Mouse (Mus musculus) forebrain, embryonic 12.5 days (tissue): ENCODE results near the gene Ralgapb. TPM values are rescaled to one million over a fixed set of nuclear protein-coding genes. Genes with fewer than 3 reads are reported as not detected.
"Not testable (repeated sequence)": the region's sequence is repeated elsewhere in the genome, so short reads cannot be mapped to it uniquely, and the experiment has no call there.

ENCODE experiments used
- ATAC-seq: fragments of 200-750 bp; cut with Nextera tagmentation; 2 replicates; pipeline ENCODE4 v1.8.0; 2017; ENCODE audit warnings: moderate TSS enrichment; ENCODE audit not compliant: low FRiP score
- H3K27ac ChIP-seq: fragments of 300-500 bp; sonication (generic); 2 replicates; pipeline ENCODE4 v1.5.1; 2016; ENCODE audit warnings: mild to moderate bottlenecking
- H3K27me3 ChIP-seq: fragments of 300-500 bp; sonication (generic); 2 replicates; pipeline ENCODE4 v1.6.1; 2016; ENCODE audit warnings: mild to moderate bottlenecking
- H3K36me3 ChIP-seq: fragments of 300-500 bp; sonication (generic); replicated peaks from 2 replicates; pipeline ENCODE4 v1.6.1; 2016; ENCODE audit warnings: mild to moderate bottlenecking
- H3K4me1 ChIP-seq: fragments of 300-500 bp; sonication (generic); 2 replicates; pipeline ENCODE4 v1.6.1; 2016
- H3K4me2 ChIP-seq: fragments of 300-500 bp; sonication (generic); 2 replicates; pipeline ENCODE4 v1.6.1; 2016; ENCODE audit warnings: mild to moderate bottlenecking, moderate library complexity
- H3K4me3 ChIP-seq: fragments of 300-500 bp; sonication (generic); replicated peaks from 2 replicates; pipeline ENCODE4 v1.5.1; 2016; ENCODE audit warnings: mild to moderate bottlenecking
- H3K9ac ChIP-seq: fragments of 300-500 bp; sonication (generic); 2 replicates; pipeline ENCODE4 v1.6.1; 2016; ENCODE audit warnings: mild to moderate bottlenecking
- H3K9me3 ChIP-seq: fragments of 300-500 bp; sonication (generic); 2 replicates; pipeline ENCODE4 v1.6.1; 2016
- WGBS: fragments of 180-500 bp; shearing (Covaris S2); methylation state at CpG from one replicate; pipeline ENCODE4 v1.1.7; 2016; 5-methylcytosine and 5-hydroxymethylcytosine counted together
- polyA plus RNA-seq: library from polyadenylated mRNA; unstranded; fragments of >200 nt; fragmentation: Nextera tagmentation; extraction: Ambion mirVana; gene quantifications from 2 replicates; pipeline ENCODE4 v1.2.1, GENCODE M21; 2016

The Ralgapb gene
- polyA plus RNA-seq, 1 experiment from 2014 or later = 24.3 TPM

DNA sequence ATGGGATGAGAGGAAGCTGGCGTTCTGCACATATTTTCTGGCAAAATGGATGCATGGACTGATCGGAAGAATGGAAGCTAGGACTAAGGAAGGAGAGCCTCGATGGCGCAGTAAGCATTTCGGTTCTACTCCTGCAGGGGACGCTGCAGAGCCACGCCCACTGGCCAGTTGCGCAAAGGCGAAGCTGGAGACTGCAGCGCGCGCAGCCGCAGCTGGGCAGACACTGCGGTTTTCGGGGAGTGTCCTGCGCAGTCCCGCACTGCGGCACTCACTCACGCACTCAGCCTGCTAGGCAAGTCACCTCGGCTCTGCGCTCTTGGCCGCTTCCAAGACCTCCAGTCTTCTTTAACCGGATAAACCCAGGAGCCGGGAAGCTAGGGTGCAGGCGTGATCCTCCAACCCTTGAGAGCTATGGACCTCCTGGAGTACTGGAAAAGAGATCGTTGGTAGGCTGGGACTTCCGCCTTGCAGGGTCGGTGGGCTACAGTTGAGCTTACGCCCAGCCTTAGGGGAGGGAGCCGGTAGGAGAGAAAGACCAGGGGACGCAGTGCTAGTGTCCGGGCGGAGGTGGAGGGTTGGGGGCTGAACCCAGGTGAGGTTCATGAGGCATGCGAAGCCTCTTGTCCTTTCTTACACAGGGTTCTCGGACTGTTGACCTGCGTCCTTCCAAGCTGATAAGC lies 34.1 kb upstream of the Ralgapb start, which contains the start of gene Snhg11:
Gene Snhg11 (plus strand): TSS at position 196 of the 680 bp plus-strand sequence.
- Histone ChIP-seq H3K4me2 (peak within 1 kb of the TSS; percentile 64), H3K4me1 (peaks cover 9% of the 10 kb centered on the region), H3K36me3 (no peaks in the 10 kb centered on the region), H3K4me3 (peak within 1 kb of the TSS; percentile 41), H3K27ac (no peak within 1 kb of the TSS), H3K9me3 (no peaks in the 10 kb centered on the region), H3K27me3 (peaks cover 43% of the 10 kb centered on the region), H3K9ac (peak within 1 kb of the TSS; percentile 51)
- WGBS = 1% methylated on average over 36 of the region's 36 CpGs
- ATAC-seq = peak; percentile 79

DNA sequence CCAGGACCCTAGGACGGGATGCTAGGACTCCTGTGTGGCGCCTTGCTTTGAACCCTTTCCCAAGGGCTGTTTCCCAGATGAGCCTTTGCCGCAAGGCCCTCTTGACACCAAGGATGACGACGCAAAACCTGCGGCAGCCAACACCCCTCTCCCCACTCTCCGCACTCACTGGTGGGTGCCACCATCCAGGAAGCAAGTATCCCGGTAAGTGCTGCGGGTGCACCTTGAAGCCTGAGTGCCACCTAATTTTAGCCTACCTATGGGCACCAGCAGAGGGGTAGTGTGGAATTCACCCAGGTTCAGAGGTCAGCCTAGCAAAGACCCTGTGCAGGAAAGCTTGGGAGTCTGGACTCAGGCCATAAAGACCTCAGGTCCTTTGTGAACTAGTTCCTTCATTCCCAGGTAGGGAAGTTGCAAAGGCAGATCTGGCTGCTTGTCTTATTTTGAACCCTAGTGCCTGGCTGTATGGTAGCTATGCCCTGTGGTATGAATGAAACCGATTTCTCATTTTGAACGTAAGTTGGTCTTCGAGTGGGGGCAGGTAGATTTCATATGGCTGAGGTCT lies 33.4 kb upstream of the Ralgapb start:
- 23% methylated on average over 12 of the region's 12 CpGs for WGBS
- Histone ChIP-seq H3K9ac (peak overlapping the region; percentile 51; the same call in 1 of the 2 replicates), H3K9me3 (no peaks in the 10 kb centered on the region), H3K27me3 (peaks cover 43% of the 10 kb centered on the region), H3K36me3 (no peaks in the 10 kb centered on the region), H3K4me2 (peak overlapping the region; percentile 64), H3K27ac (no peak overlapping the region), H3K4me3 (peak overlapping the region; percentile 41), H3K4me1 (peaks cover 9% of the 10 kb centered on the region)
- no peak for ATAC-seq

DNA sequence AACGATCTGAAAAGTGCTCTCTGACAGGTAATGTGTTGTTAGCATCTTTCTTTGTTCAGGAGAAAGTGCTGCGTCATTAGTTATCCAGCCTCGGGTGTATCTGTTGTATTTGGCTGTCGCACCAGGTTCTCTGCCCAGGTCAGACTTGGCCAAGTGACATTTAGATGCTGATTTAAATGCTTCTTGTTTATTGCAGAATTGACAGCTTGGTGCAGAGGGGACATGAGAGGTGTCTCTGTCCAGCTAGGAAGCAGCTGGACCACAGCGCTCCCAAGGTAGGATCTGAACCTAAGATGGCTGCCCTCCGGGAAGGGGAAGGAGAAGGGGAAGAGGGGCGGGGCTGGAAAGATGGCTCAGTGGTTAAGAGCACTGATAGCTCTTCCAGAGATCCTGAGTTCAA lies 32.9 kb upstream of the Ralgapb start:
- peaks cover 43% of the 10 kb centered on the region for H3K27me3 ChIP-seq
- no peaks in the 10 kb centered on the region for H3K9me3 ChIP-seq
- H3K9ac ChIP-seq = no peak overlapping the region
- H3K4me2 ChIP-seq = peak overlapping the region; percentile 64; the same call in 1 of the 2 replicates
- H3K4me3 ChIP-seq = 0 out of 2 replicates have a peak overlapping the region, but pooled peaks have one; percentile 41
- peaks cover 9% of the 10 kb centered on the region for H3K4me1 ChIP-seq
- no peak for ATAC-seq
- H3K36me3 ChIP-seq = no peaks in the 10 kb centered on the region
- H3K27ac ChIP-seq = no peak overlapping the region
- WGBS = 78% methylated on average over 7 of the region's 7 CpGs

DNA sequence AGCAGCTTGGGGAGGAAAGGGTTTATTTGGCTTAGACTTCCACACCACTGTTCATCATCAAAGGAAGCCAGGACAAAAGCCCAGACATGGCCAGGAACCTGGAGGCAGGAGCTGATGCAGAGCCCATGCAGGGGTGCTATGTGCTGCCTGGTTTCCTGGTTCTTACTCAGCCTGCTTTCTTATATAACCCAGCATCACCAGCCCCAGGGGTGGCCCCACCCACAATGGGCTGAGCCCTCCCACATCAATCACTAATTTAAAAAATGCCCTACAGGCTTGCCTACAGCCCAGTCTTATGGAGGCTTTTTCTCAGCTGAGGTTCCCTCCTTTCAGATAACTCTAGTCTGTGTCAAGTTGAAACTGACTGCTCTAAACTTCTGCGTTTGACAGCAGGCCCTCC lies 31.8 kb upstream of the Ralgapb start:
- ATAC-seq = no peak
- Histone ChIP-seq H3K9ac (no peak overlapping the region), H3K27ac (no peak overlapping the region), H3K4me1 (peaks cover 12% of the 10 kb centered on the region), H3K4me2 (no peak overlapping the region), H3K36me3 (no peaks in the 10 kb centered on the region), H3K9me3 (no peaks in the 10 kb centered on the region), H3K27me3 (peaks cover 43% of the 10 kb centered on the region), H3K4me3 (no peak overlapping the region)
- 89% methylated on average over 1 of the region's 1 CpGs for WGBS

DNA sequence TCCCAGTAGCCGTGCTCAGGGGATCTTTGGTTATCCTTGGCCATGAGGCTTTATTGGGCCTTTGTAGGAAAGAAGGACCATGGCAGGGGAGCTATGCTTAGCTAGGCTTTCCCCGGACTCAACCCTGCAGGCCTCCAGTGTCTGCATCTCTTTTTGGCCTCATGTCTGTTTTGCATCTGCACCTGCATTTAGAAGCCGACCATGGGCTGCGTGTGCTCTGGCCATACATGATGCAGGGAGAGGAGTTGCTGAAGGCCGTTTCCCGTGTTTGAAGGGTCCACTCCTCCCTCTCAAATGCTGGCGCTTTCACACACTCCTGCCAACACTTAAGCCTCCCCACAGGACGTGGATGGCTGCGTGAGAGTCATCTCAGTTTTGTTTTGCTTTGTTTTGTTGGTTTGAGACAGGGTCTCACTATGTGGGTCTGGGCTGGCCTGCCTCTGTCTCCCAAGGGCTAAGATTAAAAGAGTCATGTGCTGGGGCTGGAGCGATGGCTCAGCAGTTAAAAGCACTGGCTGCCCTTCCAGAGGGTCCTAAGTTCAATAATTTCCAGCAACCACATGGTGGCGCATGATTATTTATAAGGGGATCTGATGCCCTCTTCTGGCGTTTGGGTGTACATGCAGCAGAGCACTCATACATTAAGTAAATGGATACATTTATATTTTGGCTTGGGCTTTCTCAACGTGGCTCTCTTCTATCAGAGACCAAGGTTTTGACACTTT lies 30.1 kb upstream of the Ralgapb start:
- peak; percentile 60; the same call in 1 of the 2 replicates for ATAC-seq
- Histone ChIP-seq H3K27ac (no peak overlapping the region), H3K9me3 (no peaks in the 10 kb centered on the region), H3K36me3 (no peaks in the 10 kb centered on the region), H3K4me3 (no peak overlapping the region), H3K4me1 (peaks cover 12% of the 10 kb centered on the region), H3K4me2 (no peak overlapping the region), H3K27me3 (peaks cover 30% of the 10 kb centered on the region), H3K9ac (no peak overlapping the region)
- WGBS = 45% methylated on average over 13 of the region's 13 CpGs

DNA sequence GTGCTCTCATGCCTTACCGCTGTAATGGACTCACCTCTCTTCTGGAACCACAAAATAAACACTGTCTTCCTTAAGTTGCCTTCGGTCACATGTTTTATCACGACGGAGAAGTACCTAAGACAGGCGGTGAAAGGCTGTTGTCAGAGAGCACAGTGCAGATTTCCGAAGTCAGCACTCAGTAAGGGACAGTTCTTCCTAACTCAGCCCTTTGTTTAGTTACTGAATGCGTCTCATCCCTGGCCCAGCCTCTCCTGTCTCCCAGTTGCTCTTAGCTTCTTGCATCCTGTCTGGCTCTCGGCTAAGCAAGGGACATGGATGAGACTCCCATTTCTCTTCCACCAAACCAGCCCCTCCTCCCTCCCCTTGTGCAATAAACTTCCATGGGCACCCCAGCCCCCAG lies 23.6 kb upstream of the Ralgapb start:
- Histone ChIP-seq H3K4me3 (no peak overlapping the region), H3K9ac (no peak overlapping the region), H3K9me3 (no peaks in the 10 kb centered on the region), H3K36me3 (no peaks in the 10 kb centered on the region), H3K27me3 (no peaks in the 10 kb centered on the region), H3K27ac (no peak overlapping the region), H3K4me2 (no peak overlapping the region), H3K4me1 (peaks cover 3% of the 10 kb centered on the region; the same call in 1 of the 2 replicates)
- 43% methylated on average over 8 of the region's 8 CpGs for WGBS
- no peak for ATAC-seq

DNA sequence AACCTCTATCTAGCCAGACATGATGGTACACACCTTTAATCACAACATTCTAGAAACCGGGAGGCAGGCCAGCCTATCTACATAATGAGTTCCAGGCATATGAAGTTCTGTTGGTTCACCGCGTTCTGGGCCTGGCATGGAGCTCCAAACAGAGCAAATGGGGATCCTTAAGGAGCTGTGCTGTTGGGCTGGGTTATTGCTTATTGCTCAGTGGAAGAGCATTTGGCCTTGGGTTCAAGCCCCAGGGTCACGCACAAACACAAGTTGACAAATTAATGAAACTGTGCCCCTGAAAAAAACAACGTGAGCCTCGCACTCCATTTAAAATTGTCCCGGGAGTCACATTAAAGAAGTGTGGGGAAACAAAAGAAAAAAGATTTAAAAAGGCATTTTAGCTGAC lies 20.2 kb upstream of the Ralgapb start:
- Histone ChIP-seq H3K27ac (no peak overlapping the region), H3K36me3 (no peaks in the 10 kb centered on the region), H3K9ac (no peak overlapping the region), H3K9me3 (no peaks in the 10 kb centered on the region), H3K4me2 (no peak overlapping the region), H3K4me3 (no peak overlapping the region), H3K27me3 (no peaks in the 10 kb centered on the region), H3K4me1 (no peaks in the 10 kb centered on the region)
- ATAC-seq = no peak
- 88% methylated on average over 7 of the region's 7 CpGs for WGBS

DNA sequence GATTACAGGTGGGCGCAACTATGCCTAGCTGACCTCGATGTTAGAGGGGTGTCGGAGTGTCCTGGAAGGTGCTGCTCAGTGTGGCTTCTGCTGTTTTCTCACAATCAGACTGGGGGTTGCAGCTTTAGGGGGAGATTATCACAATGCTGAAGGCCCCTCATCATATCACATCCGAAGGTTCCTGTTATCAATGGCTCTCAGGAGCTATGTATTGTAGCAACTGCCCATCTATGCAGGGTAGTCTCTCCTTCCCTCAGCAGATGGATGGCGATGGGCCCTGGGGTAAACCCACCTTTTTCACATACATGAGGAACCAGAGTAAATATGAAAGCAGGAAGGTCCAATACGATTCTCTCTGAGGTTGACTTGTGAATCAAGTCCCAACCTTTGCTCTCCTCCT lies 13.3 kb upstream of the Ralgapb start:
- no peak overlapping the region for H3K4me2 ChIP-seq
- no peak overlapping the region for H3K27ac ChIP-seq
- H3K9me3 ChIP-seq = no peaks in the 10 kb centered on the region
- H3K36me3 ChIP-seq = no peaks in the 10 kb centered on the region
- H3K4me1 ChIP-seq = no peaks in the 10 kb centered on the region
- 90% methylated on average over 6 of the region's 6 CpGs for WGBS
- H3K4me3 ChIP-seq = no peak overlapping the region
- no peak for ATAC-seq
- H3K27me3 ChIP-seq = no peaks in the 10 kb centered on the region
- no peak overlapping the region for H3K9ac ChIP-seq

DNA sequence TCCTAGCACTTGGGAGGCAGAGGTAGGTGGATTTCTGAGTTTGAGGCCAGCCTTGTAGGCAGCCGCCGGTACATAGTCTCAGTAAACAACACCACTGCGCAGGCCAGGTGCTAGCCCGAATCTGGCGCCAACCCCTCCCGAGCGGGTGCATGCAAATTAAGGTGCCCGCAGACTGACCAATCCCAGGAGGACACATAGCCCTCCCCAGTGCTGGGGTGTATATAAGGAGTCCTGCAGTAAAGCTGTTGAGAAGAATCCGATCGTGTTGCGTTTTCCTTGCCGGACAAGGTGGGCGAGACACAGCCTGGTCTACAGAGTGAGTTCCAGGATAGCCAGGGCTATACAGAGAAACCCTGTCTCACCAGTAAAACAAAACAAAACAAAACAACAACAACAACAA lies 12.5 kb upstream of the Ralgapb start:
- not testable (repeated sequence) for H3K27me3 ChIP-seq, H3K9ac ChIP-seq, H3K4me3 ChIP-seq, H3K4me1 ChIP-seq, H3K9me3 ChIP-seq, H3K4me2 ChIP-seq, ATAC-seq, H3K36me3 ChIP-seq, H3K27ac ChIP-seq
- WGBS = 79% methylated on average over 13 of the region's 13 CpGs

DNA sequence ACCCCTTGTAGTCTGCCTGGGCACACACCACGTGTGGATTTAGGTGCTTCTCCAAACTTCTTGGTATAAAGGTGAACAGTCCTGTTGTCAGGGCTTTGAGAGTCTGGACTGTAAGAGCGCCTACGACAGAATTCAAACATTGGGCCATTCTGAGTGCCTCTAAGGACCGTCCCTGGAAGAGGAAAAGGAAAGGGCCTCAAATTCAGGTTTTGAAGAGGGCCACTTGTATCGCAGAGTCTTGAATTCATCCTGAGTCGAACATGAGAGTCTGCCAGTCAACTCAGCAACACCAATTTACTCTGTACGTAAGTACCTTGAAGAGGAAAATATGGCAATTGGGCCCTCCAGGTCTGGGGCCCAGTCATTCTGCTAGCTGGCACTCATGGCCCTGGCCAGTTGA lies 6.7 kb upstream of the Ralgapb start:
- no peaks in the 10 kb centered on the region for H3K27me3 ChIP-seq
- H3K4me1 ChIP-seq = no peaks in the 10 kb centered on the region
- ATAC-seq = no peak
- no peak overlapping the region for H3K27ac ChIP-seq
- H3K36me3 ChIP-seq = no peaks in the 10 kb centered on the region
- WGBS = 84% methylated on average over 7 of the region's 7 CpGs
- H3K4me3 ChIP-seq = no peak overlapping the region
- H3K9ac ChIP-seq = no peak overlapping the region
- H3K4me2 ChIP-seq = no peak overlapping the region
- no peaks in the 10 kb centered on the region for H3K9me3 ChIP-seq

DNA sequence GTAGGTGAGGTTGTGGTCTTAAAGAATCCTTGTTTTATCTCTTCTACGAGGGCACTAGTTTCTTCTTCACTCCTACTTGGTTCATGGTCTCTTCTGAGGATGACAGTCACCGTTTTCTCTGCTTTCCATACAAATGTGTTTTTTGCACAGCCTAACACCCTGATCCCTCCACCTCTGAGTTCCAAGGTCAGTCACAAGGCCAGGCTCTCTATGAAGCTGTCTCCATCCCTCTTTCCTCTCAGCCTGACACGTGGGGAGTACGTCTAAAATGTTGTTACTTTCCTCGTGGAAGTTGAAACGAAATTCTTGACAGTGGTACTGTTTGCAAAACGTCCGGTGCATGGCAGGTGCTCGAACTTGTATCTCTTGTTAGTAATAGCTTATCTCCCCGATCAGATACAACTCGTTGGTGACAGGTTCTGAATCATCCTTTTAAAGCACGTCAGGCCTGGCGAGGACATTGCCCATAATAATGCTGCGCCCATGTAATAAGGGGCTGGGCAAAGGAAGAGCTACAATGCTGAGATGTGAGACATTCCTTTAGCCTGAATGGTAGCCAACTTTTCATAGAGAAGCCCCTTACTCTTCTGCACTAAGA lies 552 bp upstream of the Ralgapb start:
- peak; percentile 37; the same call in 1 of the 2 replicates for ATAC-seq
- 25% methylated on average over 14 of the region's 14 CpGs for WGBS
- H3K9ac ChIP-seq = peak overlapping the region; percentile 45
- H3K4me1 ChIP-seq = peaks cover 25% of the 10 kb centered on the region
- H3K4me2 ChIP-seq = peak overlapping the region; percentile 95
- no peak overlapping the region for H3K27ac ChIP-seq
- no peaks in the 10 kb centered on the region for H3K36me3 ChIP-seq
- H3K27me3 ChIP-seq = no peaks in the 10 kb centered on the region
- H3K4me3 ChIP-seq = peak overlapping the region; percentile 96
- no peaks in the 10 kb centered on the region for H3K9me3 ChIP-seq
